In genomic region chr6:53759686-53760306, GRCm38 (mm10) we compare ENCODE assay signal across 12 mouse cellular contexts.
DNase-seq lines count a peak whose midpoint lies in the region; ATAC-seq and TF ChIP-seq lines count a peak whose summit lies in the region.
"Had no signal": no experiment of that assay in that cellular context is flagged by ENCODE, and none has a peak within 500 bp of the region (broad histone marks: within the 10 kb centered on the region; RNA-seq: fewer than 3 reads in every experiment).

No protein-coding gene starts in this region.

- peak; percentile 35 for DNase-seq in adrenal gland, postnatal 10 days
- DNase-seq in adrenal gland, adult 18-20 months (ENCODE audit: low spot score in 2 of 2) = no peak
- no peak for DNase-seq in kidney, postnatal 25 days
- DNase-seq in Patski (ENCODE audit: low read depth, low spot score) = peak; percentile 66
- DNase-seq in cerebellum, adult 11-12 months = no peak
- DNase-seq in lung, postnatal 14 days = no peak
- DNase-seq: B cell, adult 2 months; thymus, postnatal 14 days had no signal

- no peak for TF ChIP-seq CTCF in Patski (IDR thresholded peaks at IDR 0.05)

- no peak overlapping the region for H3K4me2 ChIP-seq in kidney, embryonic 16.5 days (replicated peaks; ENCODE audit: low read depth, low read length)
- H3K4me2 ChIP-seq: heart, embryonic 12.5 days; hindbrain, embryonic 13.5 days had no signal

- whole genome bisulfite sequencing in kidney, embryonic 16.5 days = 18% methylated on average over 3 of the region's 3 CpGs

- in situ Hi-C loops in Patski (cut with MboI; ENCODE audit: low pct_unique_long_range_greater_than_20kb) = no loop called here

- CTCF ChIA-PET in Patski (lab: Charles Lee) = interaction anchor here (1.6 to 1.9 kb wide), 2 partner anchors 26 to 35 kb away, joined by 3 to 8 read pairs; no protein-coding TSS in a partner anchor

- no peaks in the 10 kb centered on the region for H3K27me3 ChIP-seq in kidney, embryonic 16.5 days (ENCODE audit: insufficient read depth, low read length)
- no peaks in the 10 kb centered on the region for H3K27me3 ChIP-seq in Patski
- H3K27me3 ChIP-seq: heart, embryonic 12.5 days; hindbrain, embryonic 13.5 days had no signal

- no peak overlapping the region for H3K9ac ChIP-seq in kidney, embryonic 16.5 days (replicated peaks; ENCODE audit: low read length)
- H3K9ac ChIP-seq: heart, embryonic 12.5 days; hindbrain, embryonic 13.5 days had no signal

- H3K9me3 ChIP-seq in kidney, embryonic 16.5 days (ENCODE audit: low read length) = peaks cover 3% of the 10 kb centered on the region; the same call in 1 of the 2 replicates
- H3K9me3 ChIP-seq: heart, embryonic 12.5 days had no signal

- POLR2A ChIA-PET in Patski (lab: Charles Lee) = interaction anchor here (0.9 to 1.1 kb wide), 2 partner anchors 37 to 43 kb away, joined by 3 read pairs; no protein-coding TSS in a partner anchor

- 0 out of 2 replicates have a peak overlapping the region, but pooled peaks have one; percentile 20 for H3K27ac ChIP-seq in kidney, embryonic 16.5 days (ENCODE audit: low read length)

- no peak overlapping the region for H3K4me3 ChIP-seq in kidney, embryonic 16.5 days (ENCODE audit: low read length)
- H3K4me3 ChIP-seq: heart, embryonic 12.5 days; hindbrain, embryonic 13.5 days had no signal

- no peak for ATAC-seq in kidney, embryonic 16.5 days (ENCODE audit: low FRiP score, low TSS enrichment)
- ATAC-seq in Patski = no peak
- 0 out of 2 replicates have a peak, but pooled peaks have one; percentile 25 for ATAC-seq in granulocyte monocyte progenitor cell, adult 5-6 weeks (replicated peaks; ENCODE audit: poor library complexity, severe bottlenecking)

- no peaks in the 10 kb centered on the region for H3K36me3 ChIP-seq in kidney, embryonic 16.5 days (ENCODE audit: insufficient read depth, low read length)
- H3K36me3 ChIP-seq: heart, embryonic 12.5 days; hindbrain, embryonic 13.5 days had no signal

- H3K4me1 ChIP-seq in kidney, embryonic 16.5 days (ENCODE audit: insufficient read depth, low read length) = peaks cover 7% of the 10 kb centered on the region

Comparison
In these comparisons a context has a peak if more than half of its experiments do, and no peak if none do; other contexts are left out.
1. DNase-seq: peak in adrenal gland, postnatal 10 days (single experiment) and Patski (single experiment); none in adrenal gland, adult 18-20 months (0 of 2), kidney, postnatal 25 days (0 of 2), cerebellum, adult 11-12 months (single experiment) and lung, postnatal 14 days (single experiment).